Mouse (Mus musculus): ENCODE data around the gene Shroom1. TPM values are rescaled to one million over a fixed set of nuclear protein-coding genes. Genes with fewer than 3 reads are reported as not detected.

Shroom1 gene
- polyA plus RNA-seq, 1 experiment, result not detected

GRCm38 (mm10) chr11:53477833-53478232, 20.8 kb downstream of the Shroom1 start:
- Histone ChIP-seq H3K4me3 (ENCODE audit: insufficient read depth, low read length) (no peak overlapping the region), H3K4me1 (ENCODE audit: control insufficient read depth, insufficient read depth, low read length) (no peaks in the 10 kb centered on the region), H3K27ac (ENCODE audit: insufficient read depth, low read depth, low read length) (no peak overlapping the region)
- no peak for TF ChIP-seq CTCF (IDR thresholded peaks at IDR 0.05; ENCODE audit: low read depth, low read length)
- no peak for TF ChIP-seq POLR2A (IDR thresholded peaks at IDR 0.05; ENCODE audit: borderline replicate concordance, low read depth, low read length)

DNA sequence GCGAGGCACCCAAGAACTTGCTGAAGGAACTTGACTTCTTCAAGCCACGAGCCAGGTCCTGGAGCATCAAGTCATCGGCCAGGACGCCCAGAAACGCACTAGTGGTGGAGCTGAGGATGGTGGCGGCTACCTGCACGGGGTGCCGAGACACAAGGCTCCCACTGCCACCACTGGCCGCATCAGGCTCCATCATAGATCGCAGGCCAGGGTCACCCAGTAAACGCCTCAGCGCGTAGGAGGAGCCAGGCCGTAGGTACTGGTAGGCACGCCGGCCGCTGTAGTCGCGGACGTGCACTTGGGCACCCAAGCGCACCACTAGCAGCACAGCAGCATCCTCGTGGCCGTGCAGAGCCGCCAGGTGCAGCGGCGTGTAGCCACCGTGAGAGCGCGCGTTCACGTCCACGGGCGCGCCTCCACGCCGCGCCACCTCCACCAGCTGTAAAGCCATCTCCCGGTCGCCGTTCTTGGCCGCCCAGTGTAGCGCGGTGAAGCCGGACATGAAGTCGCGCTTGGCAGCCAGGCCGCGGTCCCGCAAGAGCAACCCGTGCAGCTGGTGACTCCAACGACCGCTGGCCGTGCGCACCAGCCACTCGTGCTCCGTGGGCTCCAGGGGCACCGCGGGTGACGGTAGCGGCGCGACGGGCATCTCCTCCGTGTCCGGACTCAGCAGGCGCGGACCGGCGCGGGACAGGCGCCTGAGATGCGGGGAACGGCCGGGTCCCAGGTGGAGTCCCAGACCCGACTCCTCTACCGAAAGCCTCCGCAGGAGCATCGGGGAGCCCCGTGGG, 21.6 kb downstream of the Shroom1 start:
- Histone ChIP-seq H3K27ac (ENCODE audit: insufficient read depth, low read depth, low read length) (no peak overlapping the region), H3K4me3 (ENCODE audit: insufficient read depth, low read length) (peak overlapping the region; percentile 39), H3K4me1 (ENCODE audit: control insufficient read depth, insufficient read depth, low read length) (no peaks in the 10 kb centered on the region)
- no peak for TF ChIP-seq POLR2A (IDR thresholded peaks at IDR 0.05; ENCODE audit: borderline replicate concordance, low read depth, low read length)

GRCm38 (mm10) chr11:53479171-53479782, 22.3 kb downstream of the Shroom1 start:
- no peak for TF ChIP-seq POLR2A (IDR thresholded peaks at IDR 0.05; ENCODE audit: borderline replicate concordance, low read depth, low read length)
- no peak for TF ChIP-seq CTCF (IDR thresholded peaks at IDR 0.05; ENCODE audit: low read depth, low read length)
- no peaks in the 10 kb centered on the region for H3K4me1 ChIP-seq (ENCODE audit: control insufficient read depth, insufficient read depth, low read length)
- no peak overlapping the region for H3K27ac ChIP-seq (ENCODE audit: insufficient read depth, low read depth, low read length)
- H3K4me3 ChIP-seq (ENCODE audit: insufficient read depth, low read length), result peak overlapping the region; percentile 57

DNA sequence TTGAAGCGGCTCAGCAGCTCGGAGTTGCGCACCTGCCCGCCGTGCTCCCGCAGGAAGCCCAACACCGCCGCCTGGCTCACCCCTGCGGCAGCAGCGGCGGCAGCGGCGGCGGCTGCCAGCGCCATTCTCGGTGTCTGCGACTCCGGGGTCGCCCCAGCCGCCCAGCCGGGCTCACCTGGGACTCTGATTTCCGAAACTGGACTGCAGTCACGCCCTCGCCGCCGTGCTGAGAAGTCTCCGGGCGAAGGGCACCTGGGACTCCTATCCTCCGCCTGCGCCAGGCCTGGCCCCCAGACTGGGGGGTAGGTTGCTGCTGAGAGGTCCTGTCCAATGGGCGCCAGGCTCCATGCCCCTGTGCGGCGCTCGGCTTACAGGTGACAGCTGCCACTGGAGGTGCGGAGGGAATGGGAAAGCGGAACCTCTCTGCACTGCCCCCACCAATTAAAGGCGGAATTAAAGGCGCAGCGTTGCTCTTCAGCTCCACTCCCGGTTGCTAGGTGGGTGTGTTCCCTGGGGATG, 22.8 kb downstream of the Shroom1 start, which contains the start of the genes Gm9945 and Sowaha:
TSS of gene Gm9945 (plus strand) at position 384 of the 519 bp plus-strand sequence.
TSS of gene Sowaha (minus strand) at position 492 of the 519 bp plus-strand sequence.
- Histone ChIP-seq H3K4me1 (ENCODE audit: control insufficient read depth, insufficient read depth, low read length) (no peaks in the 10 kb centered on the region), H3K4me3 (ENCODE audit: insufficient read depth, low read length) (peak within 1 kb of the TSS; percentile 57), H3K27ac (ENCODE audit: insufficient read depth, low read depth, low read length) (no peak within 1 kb of the TSS)
- TF ChIP-seq POLR2A (IDR thresholded peaks at IDR 0.05; ENCODE audit: borderline replicate concordance, low read depth, low read length), result no peak
- no peak for TF ChIP-seq CTCF (IDR thresholded peaks at IDR 0.05; ENCODE audit: low read depth, low read length)

DNA sequence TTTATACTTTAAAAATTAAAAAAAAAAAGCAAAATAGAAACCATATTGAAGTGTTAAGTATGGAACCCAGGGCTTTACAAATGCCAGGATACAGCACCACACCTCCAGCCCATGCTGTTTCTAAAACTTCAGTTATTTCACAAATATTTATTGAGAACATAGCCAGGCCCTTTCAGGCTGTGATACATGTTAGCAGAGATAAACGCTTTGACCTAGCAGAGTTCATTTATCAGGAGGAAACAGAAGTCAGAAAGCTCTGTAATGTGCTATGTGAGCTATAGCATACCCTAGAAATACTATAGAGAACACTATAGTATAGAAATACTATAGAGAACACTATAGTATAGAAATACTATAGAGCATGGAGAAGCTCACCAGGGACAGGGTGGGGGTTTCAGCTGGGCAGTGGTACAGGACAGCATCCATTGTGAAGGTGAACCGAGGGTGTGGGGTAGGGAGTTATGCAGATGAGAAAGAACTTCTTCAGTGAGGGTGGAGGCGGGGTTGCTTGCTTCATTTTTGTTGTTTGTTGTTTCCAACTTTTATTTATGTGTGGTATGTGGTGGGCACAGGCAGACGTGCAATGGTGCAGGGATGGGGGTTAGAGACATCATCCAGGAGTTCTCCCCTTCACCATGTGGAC, 24.2 kb downstream of the Shroom1 start:
- TF ChIP-seq CTCF (IDR thresholded peaks at IDR 0.05; ENCODE audit: low read depth, low read length) (no peak), POLR2A (IDR thresholded peaks at IDR 0.05; ENCODE audit: borderline replicate concordance, low read depth, low read length) (no peak)
- Histone ChIP-seq H3K4me3 (ENCODE audit: insufficient read depth, low read length) (no peak overlapping the region), H3K27ac (ENCODE audit: insufficient read depth, low read depth, low read length) (no peak overlapping the region), H3K4me1 (ENCODE audit: control insufficient read depth, insufficient read depth, low read length) (no peaks in the 10 kb centered on the region)

DNA sequence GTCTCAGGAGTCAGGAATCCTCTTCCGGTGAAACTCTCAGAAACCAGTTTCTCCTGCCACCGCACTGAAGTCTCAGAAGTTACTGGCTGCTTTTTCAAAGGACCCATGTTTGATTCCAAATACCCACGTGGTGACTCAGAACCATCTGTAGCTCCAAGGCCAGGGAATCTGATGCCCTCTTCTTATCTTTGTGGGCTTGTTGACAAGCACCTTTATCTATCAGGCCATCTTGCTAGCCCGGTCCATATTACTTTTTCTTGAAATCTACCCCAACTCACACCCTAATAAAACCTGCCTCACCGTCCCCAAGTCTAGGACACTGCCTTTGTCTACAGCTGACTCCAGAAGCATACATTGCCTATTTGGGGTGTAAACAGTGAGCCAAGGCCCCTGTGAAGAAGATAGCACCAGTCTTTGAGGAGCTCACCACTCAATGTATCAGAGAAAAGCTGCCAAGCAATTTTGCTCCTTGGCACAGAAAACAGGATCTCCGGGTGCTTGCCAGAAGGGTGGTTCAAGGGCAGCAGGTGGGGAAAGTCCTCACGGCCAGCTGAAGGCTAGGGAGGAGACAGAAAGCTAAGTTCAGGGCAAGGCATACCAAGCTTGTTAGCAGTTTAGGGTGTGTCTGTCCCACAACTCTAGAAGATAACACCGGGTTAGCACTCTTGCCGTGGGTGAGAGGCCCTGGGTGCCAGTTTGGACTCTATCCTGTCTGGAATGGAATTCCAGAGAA, 26.3 kb downstream of the Shroom1 start:
- Histone ChIP-seq H3K4me1 (ENCODE audit: control insufficient read depth, insufficient read depth, low read length) (peaks cover 14% of the 10 kb centered on the region), H3K4me3 (ENCODE audit: insufficient read depth, low read length) (no peak overlapping the region), H3K27ac (ENCODE audit: insufficient read depth, low read depth, low read length) (no peak overlapping the region)
- TF ChIP-seq CTCF (IDR thresholded peaks at IDR 0.05; ENCODE audit: low read depth, low read length) (no peak), POLR2A (IDR thresholded peaks at IDR 0.05; ENCODE audit: borderline replicate concordance, low read depth, low read length) (no peak)

DNA sequence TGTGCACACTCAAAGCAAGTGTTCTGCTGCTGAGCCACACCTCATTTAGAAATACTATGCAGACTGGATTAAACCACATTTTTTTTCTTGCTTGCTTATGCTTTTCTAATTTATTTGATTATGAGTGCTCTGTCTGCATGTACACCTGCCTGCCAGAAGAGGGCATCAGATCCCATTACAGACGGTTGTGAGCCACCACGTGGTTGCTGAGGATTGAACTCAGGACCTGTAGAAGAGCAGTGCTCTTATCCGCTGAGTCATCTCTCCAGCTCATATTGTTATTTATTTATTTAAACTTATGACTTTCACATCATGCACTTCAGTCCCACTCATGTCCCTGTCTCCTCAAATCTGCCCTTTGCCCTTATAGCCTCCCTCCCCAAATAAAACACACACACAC, 28.7 kb downstream of the Shroom1 start:
- Histone ChIP-seq H3K27ac (ENCODE audit: insufficient read depth, low read depth, low read length) (no peak overlapping the region), H3K4me3 (ENCODE audit: insufficient read depth, low read length) (no peak overlapping the region), H3K4me1 (ENCODE audit: control insufficient read depth, insufficient read depth, low read length) (peaks cover 14% of the 10 kb centered on the region)
- TF ChIP-seq CTCF (IDR thresholded peaks at IDR 0.05; ENCODE audit: low read depth, low read length) (peak; percentile 35; the same call in 1 of the 2 replicates), POLR2A (IDR thresholded peaks at IDR 0.05; ENCODE audit: borderline replicate concordance, low read depth, low read length) (no peak)

GRCm38 (mm10) chr11:53486351-53486750, 29.3 kb downstream of the Shroom1 start:
- peaks cover 18% of the 10 kb centered on the region for H3K4me1 ChIP-seq (ENCODE audit: control insufficient read depth, insufficient read depth, low read length)
- no peak for TF ChIP-seq POLR2A (IDR thresholded peaks at IDR 0.05; ENCODE audit: borderline replicate concordance, low read depth, low read length)
- TF ChIP-seq CTCF (IDR thresholded peaks at IDR 0.05; ENCODE audit: low read depth, low read length), result no peak
- no peak overlapping the region for H3K4me3 ChIP-seq (ENCODE audit: insufficient read depth, low read length)
- no peak overlapping the region for H3K27ac ChIP-seq (ENCODE audit: insufficient read depth, low read depth, low read length)
